Mouse (Mus musculus) embryonic facial prominence, embryonic 13.5 days (tissue): ENCODE data around the gene Aggf1. TPM values are rescaled to one million over a fixed set of nuclear protein-coding genes. Genes with fewer than 3 reads are reported as not detected.
"Not testable (repeated sequence)": the region's sequence is repeated elsewhere in the genome, so short reads cannot be mapped to it uniquely, and the experiment has no call there.

ENCODE experiments used
- ATAC-seq: fragments of 200-750 bp; cut with Nextera tagmentation; 2 replicates; pipeline ENCODE4 v1.8.0; 2017; ENCODE audit warnings: low read depth; ENCODE audit not compliant: insufficient number of reproducible peaks, insufficient read depth, low FRiP score, low TSS enrichment
- H3K27ac ChIP-seq: fragments of 300-500 bp; sonication (generic); 2 replicates; pipeline ENCODE4 v1.5.1; 2015; ENCODE audit warnings: moderate library complexity, mild to moderate bottlenecking, inconsistent platforms
- H3K27me3 ChIP-seq: fragments of 300-500 bp; sonication (generic); 2 replicates; pipeline ENCODE4 v1.6.1; 2015; ENCODE audit warnings: mild to moderate bottlenecking, inconsistent platforms
- H3K36me3 ChIP-seq: fragments of 300-500 bp; sonication (generic); 2 replicates; pipeline ENCODE4 v1.6.1; 2015; ENCODE audit warnings: mild to moderate bottlenecking, inconsistent platforms
- H3K4me1 ChIP-seq: fragments of 300-500 bp; sonication (generic); 2 replicates; pipeline ENCODE4 v1.6.1; 2015; ENCODE audit warnings: inconsistent platforms
- H3K4me2 ChIP-seq: fragments of 300-500 bp; sonication (generic); 2 replicates; pipeline ENCODE4 v1.6.1; 2015; ENCODE audit warnings: moderate library complexity, mild to moderate bottlenecking, inconsistent platforms
- H3K4me3 ChIP-seq: fragments of 300-500 bp; sonication (generic); 2 replicates; pipeline ENCODE4 v1.5.1; 2015; ENCODE audit warnings: mild to moderate bottlenecking, inconsistent platforms
- H3K9ac ChIP-seq: fragments of 300-500 bp; sonication (generic); 2 replicates; pipeline ENCODE4 v1.6.1; 2015; ENCODE audit warnings: mild to moderate bottlenecking, inconsistent platforms
- H3K9me3 ChIP-seq: fragments of 300-500 bp; sonication (generic); 2 replicates; pipeline ENCODE4 v1.6.1; 2016; ENCODE audit warnings: inconsistent platforms
- WGBS: fragments of 180-500 bp; shearing (Covaris S2); methylation state at CpG from one replicate; pipeline ENCODE4 v1.1.7; 2015; ENCODE audit warnings: mixed read lengths; 5-methylcytosine and 5-hydroxymethylcytosine counted together
- polyA plus RNA-seq: library from polyadenylated mRNA; unstranded; fragments of >200 nt; fragmentation: Nextera tagmentation; extraction: Ambion mirVana; gene quantifications from 2 replicates; pipeline ENCODE4 v1.2.1, GENCODE M21; 2015

The Aggf1 gene
- polyA plus RNA-seq, 1 experiment from 2014 or later, result 37.2 TPM

DNA sequence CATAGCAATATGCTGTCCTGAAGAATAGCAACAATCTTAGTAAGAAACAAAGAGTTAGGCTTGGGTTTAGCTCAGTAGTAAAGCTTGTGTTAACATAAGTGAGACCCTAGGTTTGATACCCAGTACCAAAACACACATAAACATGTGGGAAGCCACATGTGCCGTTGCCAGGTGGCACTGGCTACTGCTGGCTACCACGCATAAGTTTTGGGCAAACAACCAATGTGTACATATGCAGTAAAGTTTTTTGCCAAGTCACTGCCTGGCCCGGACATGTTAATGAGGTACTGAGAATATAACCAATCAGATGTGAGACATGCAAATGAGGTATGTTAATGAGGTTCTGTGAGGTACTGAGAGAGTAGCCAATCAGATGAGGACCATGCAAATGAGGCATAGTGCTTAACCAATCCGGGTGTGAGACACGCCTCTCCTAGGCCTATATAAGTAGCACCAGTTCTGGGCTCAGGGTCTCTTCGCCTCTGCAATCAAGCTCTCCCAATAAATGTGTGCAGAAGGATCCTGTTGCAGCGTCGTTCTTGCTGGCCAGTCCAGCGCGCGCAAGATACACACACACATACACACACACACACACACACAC lies 1.6 kb upstream of the Aggf1 start:
- H3K9me3 ChIP-seq, H3K4me3 ChIP-seq, H3K4me2 ChIP-seq, H3K36me3 ChIP-seq, H3K27ac ChIP-seq, ATAC-seq, H3K27me3 ChIP-seq, H3K9ac ChIP-seq: not testable (repeated sequence)
- WGBS, result 95% methylated on average over 11 of the region's 11 CpGs
- H3K4me1 ChIP-seq, result peaks cover 11% of the 10 kb centered on the region

DNA sequence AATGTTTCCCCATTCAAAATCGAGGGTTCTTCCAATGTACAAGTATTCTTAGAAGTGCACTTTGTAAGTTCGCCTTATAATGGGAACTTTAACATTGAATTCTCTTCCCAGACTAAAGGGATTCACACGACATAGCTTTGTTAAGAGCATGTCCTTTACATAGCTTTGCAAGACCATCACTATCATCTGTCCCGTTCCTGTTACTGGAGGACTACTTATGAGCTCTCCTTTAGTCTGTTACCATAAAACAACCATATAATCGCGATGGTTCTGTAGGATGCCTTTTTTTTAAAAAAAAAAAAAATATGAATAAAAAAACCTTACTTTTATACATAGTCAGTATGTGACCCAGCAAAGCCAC lies 382 bp upstream of the Aggf1 start:
- 26% methylated on average over 6 of the region's 6 CpGs for WGBS
- H3K9me3 ChIP-seq, result no peaks in the 10 kb centered on the region
- H3K9ac ChIP-seq, result peak overlapping the region; percentile 95
- ATAC-seq, result no peak
- no peaks in the 10 kb centered on the region for H3K27me3 ChIP-seq
- H3K4me1 ChIP-seq, result peaks cover 11% of the 10 kb centered on the region
- H3K4me2 ChIP-seq, result peak overlapping the region; percentile 92
- H3K27ac ChIP-seq, result peak overlapping the region; percentile 69
- peak overlapping the region; percentile 99 for H3K4me3 ChIP-seq
- peaks cover 6% of the 10 kb centered on the region for H3K36me3 ChIP-seq

DNA sequence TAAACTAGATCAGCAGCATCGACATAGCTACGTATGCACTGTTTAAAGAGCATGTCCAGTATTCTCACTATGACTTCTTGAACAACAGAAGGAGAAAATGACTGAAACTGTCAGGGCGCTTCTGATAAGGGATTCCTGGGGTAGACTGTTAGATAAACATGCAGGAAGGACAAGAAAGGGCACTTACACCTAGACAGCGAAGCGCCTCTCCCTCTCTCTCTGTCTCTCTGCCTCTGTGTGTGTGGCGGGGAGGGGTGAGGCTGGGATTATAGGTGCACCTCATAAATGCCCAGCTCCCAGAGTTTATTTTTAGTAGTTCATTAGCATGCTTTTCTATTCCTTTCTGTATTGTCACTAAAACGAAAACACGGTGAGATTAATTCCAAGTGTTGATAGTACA lies 8.8 kb downstream of the Aggf1 start:
- H3K9me3 ChIP-seq, result no peaks in the 10 kb centered on the region
- no peak overlapping the region for H3K4me3 ChIP-seq
- peaks cover 77% of the 10 kb centered on the region for H3K36me3 ChIP-seq
- no peak overlapping the region for H3K9ac ChIP-seq
- no peak overlapping the region for H3K27ac ChIP-seq
- H3K4me1 ChIP-seq, result no peaks in the 10 kb centered on the region
- H3K27me3 ChIP-seq, result no peaks in the 10 kb centered on the region
- ATAC-seq, result no peak
- H3K4me2 ChIP-seq, result no peak overlapping the region
- WGBS, result 93% methylated on average over 8 of the region's 8 CpGs

DNA sequence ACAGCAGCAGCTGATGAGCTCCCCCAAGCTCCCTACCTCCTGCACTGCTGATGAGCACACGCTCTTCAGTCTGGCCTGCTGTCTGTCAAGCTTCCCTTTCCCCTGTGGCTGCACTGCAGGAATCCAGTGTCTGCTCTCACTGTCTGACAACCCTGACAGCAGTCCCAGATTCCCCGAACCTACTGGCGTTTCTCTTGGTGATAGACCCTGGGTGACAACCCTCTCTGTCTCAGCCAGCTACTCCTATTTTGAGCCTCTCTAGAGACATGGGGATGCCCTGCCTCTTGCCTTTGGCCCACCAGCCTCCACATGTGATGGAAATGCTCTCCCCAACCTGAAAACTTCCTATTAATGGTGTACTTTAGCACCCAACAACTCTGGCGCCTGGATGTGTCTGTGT lies 11.7 kb downstream of the Aggf1 start:
- Histone ChIP-seq H3K9ac (no peak overlapping the region), H3K4me1 (no peaks in the 10 kb centered on the region), H3K9me3 (no peaks in the 10 kb centered on the region), H3K4me3 (no peak overlapping the region), H3K36me3 (peaks cover 77% of the 10 kb centered on the region), H3K27me3 (no peaks in the 10 kb centered on the region), H3K27ac (no peak overlapping the region), H3K4me2 (no peak overlapping the region)
- no peak for ATAC-seq
- 83% methylated on average over 4 of the region's 4 CpGs for WGBS

DNA sequence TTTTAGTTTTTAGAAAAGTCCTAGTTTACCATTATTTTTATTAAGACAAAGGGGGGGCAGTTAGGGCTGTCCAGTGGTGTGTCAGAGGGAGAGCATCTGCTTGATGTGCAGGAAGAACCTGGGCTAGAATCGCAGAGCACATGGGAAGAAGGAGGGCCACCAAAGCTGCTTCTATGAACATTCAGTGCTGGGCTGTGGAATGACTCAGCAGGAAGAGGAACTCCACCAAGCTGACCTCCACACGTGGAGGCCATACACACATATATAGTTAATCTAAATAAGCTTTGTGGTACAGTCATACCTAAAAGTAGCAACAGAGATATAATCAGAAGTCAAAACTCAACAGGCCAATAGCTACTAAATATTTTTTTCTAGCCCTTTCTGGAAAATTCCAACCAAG lies 16.9 kb downstream of the Aggf1 start:
- Histone ChIP-seq H3K4me1 (no peaks in the 10 kb centered on the region), H3K4me3 (no peak overlapping the region), H3K9ac (no peak overlapping the region), H3K27me3 (no peaks in the 10 kb centered on the region), H3K36me3 (peaks cover 91% of the 10 kb centered on the region), H3K4me2 (no peak overlapping the region), H3K27ac (no peak overlapping the region), H3K9me3 (no peaks in the 10 kb centered on the region)
- ATAC-seq, result no peak
- WGBS, result 89% methylated on average over 2 of the region's 2 CpGs

DNA sequence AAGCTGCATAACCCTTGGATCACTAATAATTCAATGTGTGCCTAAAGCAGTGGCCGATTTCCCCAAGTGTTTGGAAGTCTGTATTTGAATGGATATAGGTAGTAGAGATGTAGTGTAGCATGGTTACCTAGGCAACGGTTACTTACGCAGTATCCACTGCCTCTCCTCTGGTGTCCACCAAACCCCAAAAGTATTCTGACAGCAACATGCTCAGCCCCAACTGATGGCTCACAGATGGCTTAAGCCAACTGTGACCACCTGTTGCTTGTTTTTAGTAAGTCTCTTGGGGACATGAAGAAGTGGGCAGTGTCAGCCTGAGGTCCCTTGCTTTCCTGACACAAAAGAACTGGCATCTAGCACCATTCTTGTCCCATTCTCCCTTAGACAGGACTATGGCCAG lies 26.7 kb downstream of the Aggf1 start:
- H3K4me3 ChIP-seq, result no peak overlapping the region
- WGBS, result 93% methylated on average over 3 of the region's 3 CpGs
- H3K27ac ChIP-seq, result no peak overlapping the region
- no peak overlapping the region for H3K4me2 ChIP-seq
- no peak for ATAC-seq
- H3K9me3 ChIP-seq, result no peaks in the 10 kb centered on the region
- H3K27me3 ChIP-seq, result no peaks in the 10 kb centered on the region
- peaks cover 4% of the 10 kb centered on the region; the same call in 1 of the 2 replicates for H3K4me1 ChIP-seq
- H3K9ac ChIP-seq, result no peak overlapping the region
- H3K36me3 ChIP-seq, result peaks cover 52% of the 10 kb centered on the region

DNA sequence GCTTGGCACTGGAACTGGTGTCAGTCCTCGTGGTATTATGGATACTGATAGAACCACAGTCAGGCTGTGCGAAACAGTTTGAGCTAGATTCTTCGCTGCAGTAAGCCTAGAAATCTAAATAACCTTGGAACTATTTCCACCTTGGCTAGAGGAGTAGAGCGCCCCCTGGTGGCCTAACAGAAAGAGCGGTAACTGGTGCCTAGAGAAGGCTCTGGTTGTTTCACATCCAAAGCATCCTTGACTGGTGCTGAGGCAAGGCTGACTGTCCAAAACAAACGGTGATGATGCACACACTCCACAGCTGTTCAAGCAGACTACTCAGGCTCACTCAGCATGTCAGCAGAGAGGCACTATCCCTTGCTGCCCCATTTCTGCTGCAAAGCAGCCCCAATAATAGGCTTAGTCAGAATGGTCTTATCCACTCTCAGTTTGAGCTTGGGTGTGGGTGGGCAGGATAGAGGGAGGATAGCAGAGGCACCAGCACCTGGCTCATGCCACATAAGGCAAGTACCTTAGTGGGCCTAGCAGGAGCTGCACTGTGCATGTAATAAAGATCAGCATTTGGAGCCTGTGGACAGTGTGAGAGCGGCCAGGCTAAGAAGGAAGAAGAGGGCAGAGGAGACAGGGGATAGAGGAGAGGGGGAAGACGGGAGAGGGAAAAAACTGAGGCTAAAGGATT lies 28.0 kb downstream of the Aggf1 start:
- Histone ChIP-seq H3K4me1 (no peaks in the 10 kb centered on the region), H3K27me3 (no peaks in the 10 kb centered on the region), H3K4me2 (no peak overlapping the region), H3K9ac (no peak overlapping the region), H3K36me3 (peaks cover 41% of the 10 kb centered on the region), H3K9me3 (no peaks in the 10 kb centered on the region), H3K27ac (no peak overlapping the region), H3K4me3 (no peak overlapping the region)
- ATAC-seq, result 0 out of 2 replicates have a peak, but pooled peaks have one; percentile 37
- 32% methylated on average over 8 of the region's 8 CpGs for WGBS

DNA sequence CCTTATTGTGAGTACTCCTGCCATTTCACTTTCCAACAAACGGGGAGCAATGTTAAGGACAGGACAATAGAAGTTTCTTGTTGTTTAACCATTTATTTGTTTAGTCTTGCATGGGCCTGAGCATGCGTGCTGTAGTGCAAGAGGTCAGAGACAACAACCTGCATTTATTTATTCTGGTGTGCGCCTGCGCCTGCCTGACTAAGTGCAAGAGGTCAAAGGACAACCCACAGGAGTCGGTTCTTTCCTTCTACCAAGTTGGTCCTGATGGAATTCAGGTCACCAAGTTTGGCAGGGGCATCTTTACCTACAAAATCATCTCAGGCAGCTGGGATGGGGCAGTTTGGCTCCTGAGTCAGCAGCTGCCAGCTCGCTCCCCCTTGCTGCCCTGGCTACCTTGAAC lies 29.3 kb downstream of the Aggf1 start:
- H3K36me3 ChIP-seq, result peaks cover 33% of the 10 kb centered on the region
- no peaks in the 10 kb centered on the region for H3K27me3 ChIP-seq
- no peaks in the 10 kb centered on the region for H3K4me1 ChIP-seq
- H3K27ac ChIP-seq, result no peak overlapping the region
- 76% methylated on average over 6 of the region's 6 CpGs for WGBS
- no peak overlapping the region for H3K4me3 ChIP-seq
- no peak for ATAC-seq
- no peak overlapping the region for H3K9ac ChIP-seq
- no peak overlapping the region for H3K4me2 ChIP-seq
- no peaks in the 10 kb centered on the region for H3K9me3 ChIP-seq

DNA sequence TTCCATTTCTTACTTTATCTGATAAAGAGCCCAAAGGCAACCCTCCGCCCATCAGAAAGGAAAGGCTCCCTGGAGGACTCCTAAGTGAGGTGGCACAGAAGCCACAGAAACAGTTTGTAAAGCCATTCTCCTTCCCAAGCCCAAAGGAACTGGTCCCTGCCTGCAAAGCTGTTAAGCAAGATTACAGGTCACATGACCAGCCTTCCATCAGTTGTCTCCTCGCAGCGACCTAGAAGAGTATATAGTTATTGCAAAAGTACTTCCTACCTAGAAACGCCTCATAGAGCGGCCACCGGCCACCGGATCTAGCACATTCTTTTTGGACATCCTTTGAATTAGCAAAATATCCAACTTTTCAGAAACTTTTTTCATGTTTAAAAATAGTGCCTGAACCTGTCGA lies 31.7 kb downstream of the Aggf1 start:
- no peak for ATAC-seq
- 88% methylated on average over 8 of the region's 8 CpGs for WGBS
- Histone ChIP-seq H3K36me3 (peaks cover 29% of the 10 kb centered on the region), H3K4me1 (no peaks in the 10 kb centered on the region), H3K27ac (no peak overlapping the region), H3K9me3 (no peaks in the 10 kb centered on the region), H3K27me3 (no peaks in the 10 kb centered on the region), H3K4me3 (no peak overlapping the region), H3K4me2 (no peak overlapping the region), H3K9ac (no peak overlapping the region)

DNA sequence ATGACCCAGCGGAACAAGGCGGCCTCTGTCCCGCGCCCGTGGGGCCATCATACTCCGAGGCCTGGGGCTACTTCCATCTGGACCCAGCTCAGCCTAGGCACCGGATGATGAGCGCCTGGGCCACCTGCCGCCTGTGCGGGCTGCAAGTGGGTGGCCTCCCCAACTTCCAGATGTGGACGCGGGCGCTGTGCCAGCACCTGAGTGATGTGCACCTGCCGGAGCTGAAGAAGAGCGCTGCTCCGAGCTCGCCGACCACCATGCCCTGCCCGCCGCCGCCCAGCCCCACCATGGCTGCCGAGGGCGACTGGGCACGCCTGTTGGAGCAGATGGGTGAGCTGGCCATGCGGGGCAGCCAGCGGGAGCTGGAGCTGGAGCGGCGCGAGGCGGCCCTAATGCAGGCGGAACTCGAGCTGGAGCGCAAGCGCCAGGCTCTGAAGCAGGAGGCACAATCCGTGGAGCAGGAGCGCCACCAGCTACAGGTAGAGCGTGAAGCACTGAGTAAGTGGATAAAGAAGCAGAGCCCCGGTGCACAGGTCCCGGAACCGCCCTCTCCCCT lies 39.0 kb downstream of the Aggf1 start:
- no peak overlapping the region for H3K4me3 ChIP-seq
- WGBS, result 60% methylated on average over 40 of the region's 40 CpGs
- no peak overlapping the region for H3K27ac ChIP-seq
- no peaks in the 10 kb centered on the region for H3K9me3 ChIP-seq
- H3K36me3 ChIP-seq, result peaks cover 48% of the 10 kb centered on the region
- no peak overlapping the region for H3K9ac ChIP-seq
- ATAC-seq, result peak; percentile 43; the same call in 1 of the 2 replicates
- no peak overlapping the region for H3K4me2 ChIP-seq
- no peaks in the 10 kb centered on the region for H3K27me3 ChIP-seq
- 0 out of 2 replicates have a peak, but pooled peaks cover 4% of the 10 kb centered on the region for H3K4me1 ChIP-seq

DNA sequence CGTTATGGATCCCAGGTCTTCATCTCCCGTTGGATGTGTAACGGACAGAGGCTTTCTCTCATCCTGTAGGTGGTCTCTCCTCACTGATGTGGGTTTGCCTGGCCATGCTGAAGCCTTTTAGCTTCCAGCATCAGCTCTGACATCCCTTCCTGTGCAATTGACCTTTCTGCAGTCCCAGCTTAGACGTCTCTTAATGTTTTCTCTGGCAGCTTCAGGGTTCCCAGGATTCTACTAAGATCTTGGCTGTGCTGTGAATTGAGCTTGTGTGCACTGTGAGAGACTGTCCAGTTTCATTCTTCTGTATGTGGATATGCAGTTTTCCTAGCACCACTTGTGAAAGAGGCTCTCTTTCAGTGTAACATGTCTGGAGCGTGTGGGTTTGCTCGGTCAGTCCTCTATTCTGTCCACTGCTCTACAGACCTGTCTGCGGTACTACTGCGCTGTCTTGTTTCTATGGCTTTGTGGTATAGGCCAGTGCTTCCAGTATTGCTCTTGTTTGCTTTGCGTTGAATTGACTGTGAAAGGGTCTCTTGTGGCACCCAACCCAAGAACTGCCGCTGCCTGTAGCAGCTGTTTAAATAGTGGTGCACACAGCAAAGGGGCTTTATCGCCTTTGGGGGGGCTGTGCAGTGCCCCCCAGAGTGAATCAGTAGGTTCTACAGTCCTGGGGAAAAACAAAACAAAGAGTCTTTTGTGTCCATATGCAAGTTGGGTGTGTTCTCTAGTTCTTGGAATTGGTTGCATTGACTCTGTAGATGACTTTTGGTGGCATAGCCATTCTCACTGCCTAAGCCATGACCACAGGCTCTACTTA lies 42.9 kb downstream of the Aggf1 start:
- Histone ChIP-seq H3K4me3 (no peak overlapping the region), H3K36me3 (peaks cover 25% of the 10 kb centered on the region), H3K27me3 (no peaks in the 10 kb centered on the region), H3K9me3 (no peaks in the 10 kb centered on the region), H3K9ac (no peak overlapping the region), H3K27ac (no peak overlapping the region), H3K4me2 (no peak overlapping the region), H3K4me1 (peaks cover 26% of the 10 kb centered on the region)
- 79% methylated on average over 11 of the region's 11 CpGs for WGBS
- no peak for ATAC-seq
